Mouse (Mus musculus): Measurements from ENCODE around the gene Gm14085.

DNA sequence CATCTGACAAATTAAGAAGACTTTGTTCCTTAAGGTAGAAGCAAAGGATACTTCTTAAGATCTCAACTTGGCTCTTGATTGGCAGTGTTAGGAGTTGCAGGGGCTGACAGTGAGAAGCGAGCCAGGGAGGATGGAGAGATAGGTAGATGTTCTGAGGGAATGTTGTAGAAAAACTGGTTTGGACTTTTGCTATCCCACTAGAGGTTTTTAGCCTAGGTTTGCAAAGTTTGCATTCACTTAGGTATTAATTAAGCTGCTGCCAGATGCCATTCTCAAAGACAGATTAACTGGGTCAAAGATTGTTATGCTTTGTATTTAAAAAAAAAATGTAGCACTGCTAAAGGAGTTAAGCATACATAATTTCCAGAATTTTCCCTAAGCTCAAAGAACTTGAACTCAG is 92.6 kb downstream of the Gm14085 start:
- TF ChIP-seq POLR2A (IDR thresholded peaks at IDR 0.05; ENCODE audit: insufficient read depth, low read length) (no peak), CTCF (IDR thresholded peaks at IDR 0.05; ENCODE audit: low read depth, low read length) (no peak)

All from ES-Bruce4 (cell line).